Mouse (Mus musculus) neural tube, embryonic 15.5 days (tissue): Measurements from ENCODE around the gene Krt27. TPM values are rescaled to one million over a fixed set of nuclear protein-coding genes. Genes with fewer than 3 reads are reported as not detected.

Experiments
- ATAC-seq: fragments of 200-750 bp; cut with Nextera tagmentation; 2 replicates; pipeline ENCODE4 v1.8.0; 2017; ENCODE audit warnings: mild to moderate bottlenecking, moderate TSS enrichment, moderate library complexity; ENCODE audit not compliant: low FRiP score
- H3K27ac ChIP-seq: fragments of 300-500 bp; sonication (generic); replicated peaks from 2 replicates; pipeline ENCODE4 v1.5.1; 2015; ENCODE audit warnings: mild to moderate bottlenecking, inconsistent platforms
- H3K27me3 ChIP-seq: fragments of 300-500 bp; sonication (generic); replicated peaks from 2 replicates; pipeline ENCODE4 v1.6.1; 2015; ENCODE audit warnings: inconsistent platforms
- H3K36me3 ChIP-seq: fragments of 300-500 bp; sonication (generic); 2 replicates; pipeline ENCODE4 v1.6.1; 2015; ENCODE audit warnings: inconsistent platforms
- H3K4me1 ChIP-seq: fragments of 300-500 bp; sonication (generic); 2 replicates; pipeline ENCODE4 v1.6.1; 2015; ENCODE audit warnings: inconsistent platforms
- H3K4me2 ChIP-seq: fragments of 300-500 bp; sonication (generic); 2 replicates; pipeline ENCODE4 v1.6.1; 2015; ENCODE audit warnings: inconsistent platforms, mild to moderate bottlenecking, moderate library complexity
- H3K4me3 ChIP-seq: fragments of 300-500 bp; sonication (generic); replicated peaks from 2 replicates; pipeline ENCODE4 v1.5.1; 2015; ENCODE audit warnings: mild to moderate bottlenecking, inconsistent platforms
- H3K9ac ChIP-seq: fragments of 300-500 bp; sonication (generic); replicated peaks from 2 replicates; pipeline ENCODE4 v1.6.1; 2015; ENCODE audit warnings: mild to moderate bottlenecking, inconsistent platforms
- H3K9me3 ChIP-seq: fragments of 300-500 bp; sonication (generic); replicated peaks from 2 replicates; pipeline ENCODE4 v1.6.1; 2016; ENCODE audit warnings: inconsistent platforms
- WGBS: fragments of 180-500 bp; shearing (Covaris S2); methylation state at CpG from one replicate; pipeline ENCODE4 v1.1.7; 2015; ENCODE audit warnings: mixed read lengths; 5-methylcytosine and 5-hydroxymethylcytosine counted together
- polyA plus RNA-seq: library from polyadenylated mRNA; unstranded; fragments of >200 nt; fragmentation: Nextera tagmentation; extraction: Ambion mirVana; gene quantifications from 2 replicates; pipeline ENCODE4 v1.2.1, GENCODE M21; 2015

Gene Krt27
- polyA plus RNA-seq, 1 experiment from 2014 or later: 0.33 TPM

- WGBS: 90% methylated on average over 14 of the region's 14 CpGs
- H3K9ac ChIP-seq: no peak overlapping the region
- H3K4me1 ChIP-seq: 0 out of 2 replicates have a peak, but pooled peaks cover 5% of the 10 kb centered on the region
- H3K27me3 ChIP-seq: no peaks in the 10 kb centered on the region
- no peaks in the 10 kb centered on the region for H3K36me3 ChIP-seq
- no peak for ATAC-seq
- H3K4me2 ChIP-seq: no peak overlapping the region
- no peaks in the 10 kb centered on the region for H3K9me3 ChIP-seq
- H3K27ac ChIP-seq: no peak overlapping the region
- no peak overlapping the region for H3K4me3 ChIP-seq
Measured at GRCm38 (mm10) chr11:99321094-99321493, 29.8 kb downstream of the Krt27 start.

GRCm38 (mm10) chr11:99319127-99319526 lies 31.8 kb downstream of the Krt27 start:
- Histone ChIP-seq H3K27me3 (no peaks in the 10 kb centered on the region), H3K4me2 (no peak overlapping the region), H3K9ac (no peak overlapping the region), H3K36me3 (no peaks in the 10 kb centered on the region), H3K27ac (no peak overlapping the region), H3K9me3 (no peaks in the 10 kb centered on the region), H3K4me3 (no peak overlapping the region), H3K4me1 (0 out of 2 replicates have a peak, but pooled peaks cover 5% of the 10 kb centered on the region)
- no peak for ATAC-seq
- 75% methylated on average over 9 of the region's 9 CpGs for WGBS

GRCm38 (mm10) chr11:99316543-99316942 lies 34.4 kb downstream of the Krt27 start:
- ATAC-seq: no peak
- Histone ChIP-seq H3K27me3 (no peaks in the 10 kb centered on the region), H3K4me1 (0 out of 2 replicates have a peak, but pooled peaks cover 5% of the 10 kb centered on the region), H3K4me3 (no peak overlapping the region), H3K9me3 (no peaks in the 10 kb centered on the region), H3K9ac (no peak overlapping the region), H3K36me3 (no peaks in the 10 kb centered on the region), H3K27ac (no peak overlapping the region), H3K4me2 (no peak overlapping the region)
- 44% methylated on average over 8 of the region's 8 CpGs for WGBS

- H3K4me1 ChIP-seq: 0 out of 2 replicates have a peak, but pooled peaks cover 5% of the 10 kb centered on the region
- H3K36me3 ChIP-seq: no peaks in the 10 kb centered on the region
- no peak overlapping the region for H3K9ac ChIP-seq
- no peak for ATAC-seq
- no peaks in the 10 kb centered on the region for H3K27me3 ChIP-seq
- no peak overlapping the region for H3K27ac ChIP-seq
- no peak overlapping the region for H3K4me3 ChIP-seq
- 93% methylated on average over 2 of the region's 2 CpGs for WGBS
- H3K4me2 ChIP-seq: no peak overlapping the region
- no peaks in the 10 kb centered on the region for H3K9me3 ChIP-seq
Measured at GRCm38 (mm10) chr11:99314594-99314993, 36.3 kb downstream of the Krt27 start.

- Histone ChIP-seq H3K27ac (no peak overlapping the region), H3K27me3 (no peaks in the 10 kb centered on the region), H3K4me3 (no peak overlapping the region), H3K9me3 (no peaks in the 10 kb centered on the region), H3K36me3 (no peaks in the 10 kb centered on the region), H3K9ac (no peak overlapping the region), H3K4me2 (no peak overlapping the region), H3K4me1 (no peaks in the 10 kb centered on the region)
- ATAC-seq: no peak
- WGBS: 79% methylated on average over 1 of the region's 1 CpGs
Measured at GRCm38 (mm10) chr11:99310882-99311281, 40.0 kb downstream of the Krt27 start.

- H3K4me1 ChIP-seq: no peaks in the 10 kb centered on the region
- H3K9ac ChIP-seq: no peak overlapping the region
- no peak for ATAC-seq
- H3K9me3 ChIP-seq: no peaks in the 10 kb centered on the region
- WGBS: 21% methylated on average over 2 of the region's 2 CpGs
- H3K4me3 ChIP-seq: no peak overlapping the region
- no peak overlapping the region for H3K27ac ChIP-seq
- H3K36me3 ChIP-seq: no peaks in the 10 kb centered on the region
- no peaks in the 10 kb centered on the region for H3K27me3 ChIP-seq
- H3K4me2 ChIP-seq: no peak overlapping the region
Measured at GRCm38 (mm10) chr11:99307579-99307978, 43.3 kb downstream of the Krt27 start.

Other genes with a start within 250 kb of the Krt27 start
- 0.52 TPM in 1 of 2 replicates, not detected in the other for gene Ccr7, start 196.0 kb downstream of the Krt27 start, polyA plus RNA-seq
- gene Smarce1, start 120.1 kb downstream of the Krt27 start, polyA plus RNA-seq: 221 and 227 TPM in 2 replicates
- gene Krt222, start 107.0 kb downstream of the Krt27 start, polyA plus RNA-seq: 11.9 and 12.7 TPM in 2 replicates
- gene Krt24, start 65.8 kb downstream of the Krt27 start, polyA plus RNA-seq: not detected in 2 replicates
- gene Krt25, start 28.2 kb downstream of the Krt27 start, polyA plus RNA-seq: 0.61 and 0.77 TPM in 2 replicates
- gene Krt26, start 13.1 kb downstream of the Krt27 start, polyA plus RNA-seq: 0.19 and 0.26 TPM in 2 replicates
- 0.36 and 0.50 TPM in 2 replicates for gene Krt28, start 23.8 kb upstream of the Krt27 start, polyA plus RNA-seq
- 31.6 and 31.8 TPM in 2 replicates for gene Krt10, start 38.3 kb upstream of the Krt27 start, polyA plus RNA-seq
- 0.11 and 0.12 TPM in 2 replicates for gene Krt12, start 71.2 kb upstream of the Krt27 start, polyA plus RNA-seq
- gene Krt20, start 87.0 kb upstream of the Krt27 start, polyA plus RNA-seq: 0.08 and 5.4 TPM in 2 replicates
- gene Krt23, start 142.0 kb upstream of the Krt27 start, polyA plus RNA-seq: 0.15 and 0.93 TPM in 2 replicates
- not detected in 2 replicates for gene Krt39, start 170.2 kb upstream of the Krt27 start, polyA plus RNA-seq
- gene Krt40, start 192.1 kb upstream of the Krt27 start, polyA plus RNA-seq: not detected in 2 replicates
- gene Krtap3-3, start 199.8 kb upstream of the Krt27 start, polyA plus RNA-seq: not detected in 2 replicates
- gene Krtap3-2, start 205.7 kb upstream of the Krt27 start, polyA plus RNA-seq: not detected in 2 replicates
- gene Gm11939, start 208.4 kb upstream of the Krt27 start, polyA plus RNA-seq: not detected in 2 replicates
- 0.43 TPM in 1 of 2 replicates, not detected in the other for gene Krtap3-1, start 215.5 kb upstream of the Krt27 start, polyA plus RNA-seq
- gene Krtap1-5, start 229.9 kb upstream of the Krt27 start, polyA plus RNA-seq: not detected in 2 replicates
- not detected in 2 replicates for gene Krtap1-4, start 232.6 kb upstream of the Krt27 start, polyA plus RNA-seq
- not detected in 2 replicates for gene Krtap1-3, start 240.2 kb upstream of the Krt27 start, polyA plus RNA-seq
- not detected in 2 replicates for gene Krtap9-3, start 247.0 kb upstream of the Krt27 start, polyA plus RNA-seq